Mouse (Mus musculus) kidney, postnatal 4 days (tissue): Measurements from ENCODE around the gene Rph3al.
A peak's percentile ranks its signal among the peaks of the same experiment; 100 is the strongest.

Experiments
- DNase-seq, 2 experiments: peaks; one replicate each; pipeline ENCODE4 v3.0.0; 2021; ENCODE audit warnings: mixed read lengths in 2 of 2

Gene Rph3al

DNA sequence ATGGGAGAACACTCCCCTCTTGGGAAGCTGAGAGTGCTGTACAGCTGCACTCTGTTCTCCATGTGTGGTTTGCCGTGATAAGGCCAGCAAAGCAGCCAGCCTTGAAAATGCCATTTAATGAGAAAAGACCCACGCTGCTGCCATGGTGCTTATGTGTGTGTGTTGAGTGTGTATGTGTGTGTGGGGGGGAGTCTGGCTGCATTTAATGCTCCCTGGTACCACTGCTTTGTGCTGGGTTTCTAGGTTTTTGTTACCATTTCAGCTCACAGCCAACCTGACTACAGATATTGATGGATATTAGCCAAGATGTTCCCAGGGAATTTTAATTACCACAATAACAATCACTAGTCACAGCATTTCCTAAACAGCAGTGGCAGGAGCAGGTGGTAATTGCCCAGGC is 79.3 kb downstream of the Rph3al start:
- no peak for DNase-seq

DNA sequence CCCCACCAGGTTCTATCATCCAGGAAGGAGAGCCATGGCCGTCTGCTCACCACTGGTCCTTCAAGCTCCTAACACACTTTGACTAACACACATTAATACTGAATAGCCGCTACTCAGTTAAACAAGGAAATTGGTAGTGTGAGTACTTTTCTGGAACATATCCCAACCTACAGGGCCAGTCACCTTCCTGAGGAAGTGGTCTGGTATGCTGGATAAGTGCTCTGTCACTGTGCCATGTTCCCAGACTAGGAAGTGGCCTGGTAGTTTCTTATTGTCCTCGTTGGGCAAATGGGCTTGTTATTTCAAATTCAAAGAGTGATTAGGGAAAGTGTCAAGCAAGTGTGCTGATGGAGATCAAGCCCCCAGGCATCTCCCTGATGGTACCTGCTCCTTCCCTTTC is 80.4 kb downstream of the Rph3al start:
- no peak for DNase-seq

DNA sequence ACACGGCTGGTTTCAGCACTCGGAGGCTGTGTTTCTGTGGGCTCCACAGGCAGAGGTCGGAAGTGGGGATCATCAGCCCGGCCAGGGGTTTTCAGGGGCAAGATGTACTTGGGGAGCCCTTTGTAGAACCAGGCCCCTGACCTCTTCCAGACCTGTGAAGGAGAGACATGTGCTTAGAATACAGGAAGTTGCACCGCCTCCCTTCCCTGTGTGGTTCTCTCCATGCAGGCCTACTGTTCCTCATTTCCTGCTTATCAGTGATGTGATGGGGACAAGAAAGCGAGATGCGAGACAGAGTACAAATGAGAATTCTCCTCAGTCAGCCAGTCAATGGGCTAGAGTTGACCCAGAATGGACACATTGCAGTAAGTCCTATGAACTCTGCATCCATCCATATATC is 83.9 kb downstream of the Rph3al start:
- no peak for DNase-seq

DNA sequence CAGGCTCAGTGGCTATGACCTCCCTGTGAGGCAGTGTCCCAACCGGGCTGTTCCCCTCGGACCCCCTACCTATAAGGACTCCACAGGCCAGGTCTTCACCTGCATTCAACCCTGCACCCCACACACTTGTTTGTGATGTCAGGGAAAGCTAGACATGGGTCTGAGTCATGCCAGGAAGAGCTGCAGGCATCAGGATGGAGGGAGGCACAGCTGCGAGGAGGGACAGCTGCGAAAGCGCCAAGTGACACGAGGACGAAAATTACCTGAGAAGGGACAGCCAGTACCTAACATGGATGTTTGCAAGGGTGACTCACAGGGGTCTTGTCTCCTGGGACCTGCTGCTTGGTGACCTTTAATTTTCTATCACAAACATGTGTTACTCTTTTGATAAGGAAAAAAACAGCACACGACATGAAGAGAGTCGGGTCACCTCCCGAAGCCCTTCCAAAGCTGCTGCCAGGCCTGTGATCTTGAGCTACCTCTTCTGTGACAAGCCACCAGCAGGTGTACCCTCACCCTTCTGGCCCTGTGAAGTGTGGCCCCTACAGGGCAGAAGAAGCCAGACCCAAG is 85.1 kb downstream of the Rph3al start:
- DNase-seq = no peak

DNA sequence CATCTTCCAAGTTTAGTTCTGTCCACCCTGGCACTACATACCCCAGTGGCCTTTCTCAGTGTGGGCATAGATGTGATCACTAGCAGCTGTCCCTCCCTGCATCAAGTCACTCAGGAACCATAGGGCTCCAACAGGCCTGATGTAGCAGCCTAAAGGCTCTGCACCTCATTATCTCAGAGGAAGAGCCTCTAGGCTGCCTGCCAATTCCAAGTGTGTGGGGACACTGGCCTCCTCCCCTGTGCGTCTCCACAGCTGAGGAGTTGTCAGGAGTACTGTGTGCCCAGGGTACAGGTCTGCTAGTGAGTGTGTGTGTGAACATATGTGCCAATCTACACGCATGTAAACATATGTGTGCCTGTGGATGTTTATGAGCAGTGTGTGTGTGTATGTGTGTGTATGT is 85.7 kb downstream of the Rph3al start:
- no peak for DNase-seq

DNA sequence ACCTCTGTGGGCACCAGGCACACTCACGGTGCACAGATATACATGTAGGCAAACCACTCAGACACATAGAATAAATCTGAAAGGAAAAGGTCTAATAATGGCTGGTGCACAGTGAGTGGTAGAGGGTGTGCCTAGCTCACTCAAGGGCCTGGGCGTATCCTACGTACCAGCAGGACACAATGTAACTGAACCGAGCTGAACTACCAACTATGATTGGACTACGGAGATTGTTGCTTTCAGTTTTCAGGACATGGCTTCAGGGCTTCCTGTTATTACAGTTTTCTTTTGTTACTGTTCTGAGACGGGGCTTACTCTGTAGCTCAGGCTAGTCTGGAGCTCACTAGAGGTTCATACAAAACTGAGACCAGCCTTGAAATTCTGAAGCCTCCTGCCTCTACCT is 88.7 kb downstream of the Rph3al start:
- no peak for DNase-seq

DNA sequence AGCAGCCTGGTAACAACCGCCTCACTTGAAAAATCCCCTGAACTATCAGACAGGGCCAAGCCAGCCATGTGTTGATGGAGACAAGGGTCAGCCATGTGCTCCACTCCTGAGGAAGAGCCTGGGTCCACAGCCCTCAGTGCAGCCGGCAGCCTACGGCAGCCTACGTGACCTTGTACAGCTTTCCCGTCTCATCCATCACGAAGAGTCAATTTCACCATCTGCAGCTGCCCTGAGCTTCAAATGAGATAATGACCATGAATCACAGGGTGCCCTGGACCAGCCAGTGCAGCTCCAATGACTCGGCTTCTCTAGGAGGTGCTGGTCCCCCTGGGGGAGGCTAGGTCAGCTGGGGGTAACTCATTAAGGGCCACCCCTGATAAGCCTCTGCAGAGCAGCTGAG is 91.6 kb downstream of the Rph3al start:
- DNase-seq = no peak

DNA sequence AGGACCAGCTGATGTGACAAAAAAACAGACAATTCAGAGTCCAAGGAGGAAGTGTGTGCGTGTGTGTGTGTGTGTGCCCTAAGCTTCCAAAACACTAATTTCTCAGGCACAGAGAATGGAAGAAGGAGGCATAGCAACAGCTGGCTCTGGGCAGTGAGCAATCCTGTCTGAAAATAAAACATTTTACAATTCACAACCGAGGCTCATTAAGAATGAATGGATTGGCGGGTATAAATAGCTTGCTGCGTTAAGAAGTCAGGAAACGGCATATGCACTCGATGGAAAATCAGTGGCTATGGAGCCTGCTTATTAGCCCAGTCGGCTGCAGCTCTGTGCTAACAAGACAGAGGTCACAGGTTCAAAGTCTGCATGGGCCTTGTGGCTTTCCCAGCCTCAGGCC is 92.6 kb downstream of the Rph3al start:
- no peak for DNase-seq

DNA sequence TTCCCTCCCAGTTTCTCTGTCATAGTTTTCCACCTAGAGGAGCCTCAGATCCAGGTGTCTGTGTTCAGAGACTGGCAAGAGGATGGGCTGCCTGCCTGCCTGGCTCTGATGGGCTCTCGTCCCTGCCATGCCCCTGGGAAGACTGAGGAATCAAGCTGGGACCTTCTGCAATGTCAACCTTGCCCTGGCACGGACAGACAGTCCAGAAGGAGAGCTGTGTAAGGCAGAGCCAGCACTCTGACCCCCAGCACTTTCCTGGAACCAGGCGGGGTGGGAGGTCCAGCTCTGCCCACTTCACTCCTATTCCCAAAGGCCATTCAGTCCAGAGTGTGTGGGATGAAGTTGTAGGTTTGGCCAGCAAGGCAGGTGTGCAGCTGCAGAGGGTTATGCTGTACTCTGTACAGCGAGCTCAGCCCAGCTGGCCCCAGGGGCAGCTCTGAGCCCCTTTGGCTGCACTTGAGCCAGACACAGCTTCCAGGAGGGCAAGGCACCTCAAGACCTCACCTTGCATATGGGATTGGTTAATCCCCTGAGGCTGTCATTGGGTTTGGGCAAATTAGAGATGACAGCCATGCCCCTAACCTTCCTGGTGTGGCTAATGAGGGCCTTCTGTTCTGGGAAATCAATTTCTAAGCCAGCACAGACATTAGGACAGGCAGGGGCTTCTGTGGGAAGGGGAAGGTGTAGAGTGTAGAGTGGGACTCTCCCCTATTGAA is 95.2 kb downstream of the Rph3al start:
- DNase-seq = no peak

DNA sequence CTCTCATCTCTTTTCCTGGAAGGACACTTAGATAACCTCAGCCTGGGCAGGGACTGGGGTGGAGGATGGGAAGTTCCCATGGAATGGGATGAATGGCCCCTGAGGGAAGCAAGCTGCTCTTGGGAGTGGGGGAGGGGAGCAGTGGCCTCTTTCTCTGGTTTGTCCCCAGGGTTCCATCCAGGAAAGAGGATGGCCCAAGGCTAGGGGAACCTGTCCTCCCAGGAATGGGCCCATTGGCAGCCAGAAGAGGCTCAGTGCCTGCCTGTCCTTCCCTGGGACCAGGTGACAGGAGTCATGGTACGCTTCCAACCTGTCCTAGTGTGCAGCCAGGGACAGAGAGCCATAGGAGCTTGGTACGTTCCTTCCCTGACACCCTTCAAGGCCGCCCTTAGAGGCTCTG is 96.7 kb downstream of the Rph3al start:
- peak; percentile 49 to 50 for DNase-seq

DNA sequence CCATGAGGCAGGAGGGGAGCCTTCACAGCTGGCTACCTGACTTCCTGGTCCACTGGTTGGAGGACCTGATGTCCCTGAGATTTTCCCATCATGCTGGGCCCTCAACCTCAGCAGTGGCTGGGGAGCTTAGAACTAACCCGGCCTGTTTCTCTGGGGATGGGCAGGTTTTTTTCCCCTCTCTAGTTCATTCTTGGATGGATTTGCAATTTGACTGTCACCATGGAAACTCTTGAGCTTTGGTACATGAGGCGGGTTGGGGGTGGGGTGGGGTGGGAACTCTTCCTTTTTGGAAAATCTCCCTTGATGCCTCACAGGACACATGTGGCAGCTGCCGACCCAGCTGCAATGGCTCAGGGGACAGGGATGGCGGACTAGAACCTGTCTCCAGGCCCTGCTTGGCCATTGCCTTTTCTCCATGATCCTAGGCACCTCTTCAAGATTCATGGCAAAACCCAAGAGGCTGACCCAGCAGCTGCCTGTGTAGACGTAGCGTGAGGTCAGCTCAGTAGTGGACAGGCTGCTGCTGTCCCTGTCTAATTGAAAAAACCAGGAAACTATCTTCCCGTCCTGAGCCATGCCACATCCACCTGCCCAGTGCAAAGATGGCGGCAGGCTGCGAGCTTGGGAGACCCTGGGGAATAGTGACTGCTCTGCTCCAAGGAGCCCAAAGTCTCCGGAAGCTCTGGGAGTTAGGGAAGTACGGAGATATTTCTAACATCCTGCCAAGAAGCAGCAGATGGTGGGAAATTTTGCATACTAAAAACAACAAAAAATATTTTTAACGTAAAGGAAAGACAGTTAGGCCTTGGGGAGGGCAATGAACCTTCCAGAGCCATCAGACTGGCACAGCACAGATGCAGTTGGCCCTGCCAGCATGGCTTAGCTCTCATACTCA is 98.4 kb downstream of the Rph3al start:
- no peak for DNase-seq

DNA sequence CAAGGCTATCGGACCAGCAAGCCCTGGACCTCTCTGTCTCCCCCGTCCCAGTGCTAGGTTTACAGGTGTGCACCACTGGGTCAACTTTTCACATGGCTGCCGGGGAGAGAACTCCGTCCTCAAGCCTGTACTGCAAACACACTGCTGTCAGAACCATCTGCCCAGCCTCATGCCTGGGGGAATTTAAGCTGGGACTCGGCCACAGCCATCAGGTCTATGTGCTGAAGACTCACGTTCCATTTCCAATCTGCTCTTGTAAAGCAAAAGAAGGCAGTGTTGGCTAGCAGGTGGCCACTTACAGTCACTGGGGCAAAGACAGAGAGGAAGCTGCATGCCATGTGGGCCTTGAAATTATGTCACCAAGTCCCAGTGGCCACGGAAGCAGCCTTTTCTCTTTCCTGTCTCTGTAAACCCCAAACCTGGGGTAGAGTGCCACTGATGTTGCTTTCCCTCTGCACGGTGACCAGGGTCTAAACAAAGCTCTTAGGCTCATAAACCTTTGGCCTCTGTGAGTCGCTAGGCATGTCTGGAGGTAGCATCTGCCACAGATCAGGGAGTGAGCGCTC is 99.3 kb downstream of the Rph3al start:
- DNase-seq = no peak

DNA sequence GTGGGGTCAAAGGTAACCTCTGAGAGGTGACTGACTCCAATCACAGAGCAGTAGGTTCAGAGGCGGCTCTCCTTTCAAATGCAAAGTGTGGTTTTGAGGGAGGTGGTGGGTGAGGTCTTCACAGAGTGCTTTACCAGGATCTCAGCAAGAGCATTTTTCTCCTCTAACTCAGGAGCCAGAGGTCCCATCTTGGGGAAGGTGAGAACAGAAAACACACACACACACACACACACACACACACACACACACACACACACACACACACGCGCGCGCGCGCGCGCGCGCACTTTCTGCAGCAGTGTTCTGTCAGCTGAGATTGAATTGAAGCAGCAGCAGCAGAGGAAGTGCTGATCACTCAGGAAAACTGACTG is 102.0 kb downstream of the Rph3al start:
- DNase-seq = no peak

DNA sequence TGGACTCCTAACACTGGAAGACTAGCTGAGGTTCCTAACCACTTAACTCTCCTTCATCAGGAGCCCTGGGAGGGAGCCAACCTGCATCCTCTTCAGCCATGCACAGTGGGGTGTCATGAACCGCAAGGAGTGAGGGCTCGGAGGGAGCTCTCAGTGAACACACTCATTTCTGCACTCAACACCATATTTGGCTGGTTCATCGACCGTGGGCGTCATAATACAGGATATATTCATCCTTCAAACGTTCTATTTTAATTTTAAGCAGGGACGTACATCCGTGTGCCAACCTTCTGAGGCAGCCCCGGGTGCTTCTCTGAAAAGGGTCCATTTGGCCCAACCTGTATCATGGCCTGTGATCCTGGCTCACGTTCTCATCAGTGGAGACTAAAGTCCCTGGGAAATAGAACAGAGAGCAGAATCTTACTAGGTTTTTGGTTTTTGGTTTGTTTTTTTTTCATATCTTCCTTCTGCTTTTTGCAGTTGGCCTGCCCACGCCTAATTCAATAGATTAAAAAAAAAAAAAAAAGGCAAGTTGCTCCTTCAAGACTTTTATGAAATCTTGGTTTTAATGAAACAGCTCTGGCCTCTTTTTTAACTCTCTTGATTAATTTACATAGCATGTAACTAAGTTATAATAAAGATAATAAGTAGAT is 102.5 kb downstream of the Rph3al start:
- no peak for DNase-seq

DNA sequence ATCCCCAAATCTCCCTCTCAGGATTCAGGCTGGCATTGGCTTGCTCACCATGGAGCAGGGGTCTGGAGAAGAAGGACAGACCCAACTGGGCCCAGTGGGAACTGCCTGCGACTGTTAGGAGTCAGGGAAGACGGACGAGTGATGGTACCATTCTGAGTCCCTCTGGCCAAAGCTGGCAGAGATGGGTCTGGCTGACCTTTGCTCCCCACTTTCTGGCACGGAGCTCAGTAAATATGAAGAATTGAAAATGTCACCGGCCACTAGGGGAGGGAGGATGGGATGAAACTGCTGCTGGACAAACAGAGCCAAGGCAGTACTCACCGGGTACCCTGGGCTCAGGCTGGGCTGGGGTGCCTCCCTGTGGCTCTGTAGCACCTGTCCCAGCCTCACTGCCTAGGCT is 105.1 kb downstream of the Rph3al start:
- no peak for DNase-seq

DNA sequence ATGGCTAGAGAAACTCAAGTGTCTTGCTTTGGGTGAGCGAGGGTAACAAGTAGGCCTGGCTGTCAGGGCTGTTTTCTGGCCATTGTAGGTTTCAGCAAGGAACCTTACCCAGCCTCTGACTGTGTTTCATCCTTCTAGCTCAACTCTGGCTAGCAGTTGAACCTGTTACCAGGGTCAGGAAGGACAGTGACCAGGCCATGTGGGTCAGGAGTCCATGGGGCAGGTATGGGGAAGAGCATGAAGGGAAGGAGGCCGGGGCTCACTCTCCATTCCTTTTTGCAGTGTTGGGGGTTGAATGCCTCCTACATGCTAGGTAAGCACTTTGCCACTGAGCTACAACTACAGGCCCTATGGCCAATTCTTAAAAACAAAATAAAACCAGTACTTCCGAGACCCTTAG is 107.8 kb downstream of the Rph3al start:
- no peak for DNase-seq

DNA sequence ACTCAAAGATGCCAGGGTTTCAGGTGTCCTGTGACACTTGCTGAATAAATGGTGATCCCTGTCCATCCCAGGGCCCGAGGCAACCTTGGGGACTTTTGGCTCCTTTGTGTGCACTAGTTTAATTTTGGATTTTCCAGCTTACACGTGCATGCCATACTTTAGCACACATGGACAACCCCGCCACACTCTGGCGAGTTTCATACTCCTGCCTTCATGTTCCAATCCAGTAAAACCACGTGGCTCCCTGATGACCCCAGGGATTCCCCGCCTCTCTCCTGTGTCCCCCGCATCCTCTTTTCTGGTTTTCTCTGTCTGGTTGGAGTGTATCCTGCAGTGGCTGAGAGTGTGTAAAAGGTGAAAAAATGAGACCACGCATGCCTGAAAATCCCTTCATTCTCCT is 110.8 kb downstream of the Rph3al start:
- no peak for DNase-seq

DNA sequence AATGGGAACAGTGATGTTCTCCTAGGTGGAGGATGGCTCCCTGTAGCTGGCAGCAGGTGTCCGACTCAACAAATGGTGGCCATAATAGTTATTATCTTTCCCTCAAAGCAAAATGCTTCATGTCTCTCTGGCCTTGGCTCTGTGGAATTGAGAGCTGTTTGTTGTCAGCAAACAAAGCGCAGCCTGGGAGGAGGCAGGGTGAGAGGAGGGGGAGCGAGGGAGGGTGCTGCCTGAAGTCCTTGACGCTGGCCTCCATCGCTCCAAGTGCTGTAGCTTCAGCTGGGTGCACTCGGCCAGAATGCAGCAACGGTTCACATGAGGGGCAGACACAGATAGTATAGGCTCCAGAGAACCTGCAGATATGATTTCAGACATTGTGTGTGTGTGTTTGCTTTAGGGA is 114.7 kb downstream of the Rph3al start:
- peak in 1 of 2 experiments; percentile 17 for DNase-seq

DNA sequence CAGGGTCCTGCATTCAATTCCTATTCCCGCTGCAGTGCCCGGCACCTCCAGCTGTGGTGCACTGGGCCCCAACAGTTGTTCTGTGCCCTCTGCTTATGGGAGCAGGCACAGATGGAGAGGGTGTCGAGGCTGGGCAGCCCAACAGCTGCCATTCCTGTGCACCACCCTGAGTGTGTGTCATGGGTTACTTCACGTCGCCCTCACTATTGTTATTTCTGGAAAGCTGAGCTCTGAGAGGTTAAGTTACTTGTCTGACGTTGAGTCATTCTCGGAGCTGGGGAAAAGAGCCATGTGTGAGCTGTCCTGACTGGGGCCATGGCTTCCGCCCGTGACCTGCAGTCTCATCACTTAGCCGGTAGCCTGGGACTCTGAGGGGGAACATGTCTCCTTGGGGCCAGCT is 125.1 kb downstream of the Rph3al start:
- peak; percentile 27 to 46 for DNase-seq

DNA sequence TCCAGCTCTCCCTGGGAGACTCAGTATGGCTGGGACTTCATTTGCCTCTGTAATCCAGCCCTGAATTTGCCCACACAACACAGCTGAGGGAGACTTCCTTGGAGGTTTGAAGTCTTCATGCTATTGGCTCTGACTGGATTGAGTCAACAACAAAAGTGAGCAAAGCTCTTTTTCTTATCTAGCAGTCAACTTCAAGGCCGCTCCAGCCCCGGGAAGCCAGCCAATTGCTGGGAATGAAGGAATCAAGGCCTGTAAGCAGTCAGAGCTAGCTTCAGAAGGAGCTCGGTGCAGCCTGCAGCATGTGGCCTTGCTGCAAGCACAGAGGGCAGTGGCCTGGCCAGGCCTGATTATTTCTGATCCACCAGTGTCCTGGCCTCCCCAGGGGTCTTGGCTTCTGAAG is 126.3 kb downstream of the Rph3al start:
- peak; percentile 90 to 94 for DNase-seq

DNA sequence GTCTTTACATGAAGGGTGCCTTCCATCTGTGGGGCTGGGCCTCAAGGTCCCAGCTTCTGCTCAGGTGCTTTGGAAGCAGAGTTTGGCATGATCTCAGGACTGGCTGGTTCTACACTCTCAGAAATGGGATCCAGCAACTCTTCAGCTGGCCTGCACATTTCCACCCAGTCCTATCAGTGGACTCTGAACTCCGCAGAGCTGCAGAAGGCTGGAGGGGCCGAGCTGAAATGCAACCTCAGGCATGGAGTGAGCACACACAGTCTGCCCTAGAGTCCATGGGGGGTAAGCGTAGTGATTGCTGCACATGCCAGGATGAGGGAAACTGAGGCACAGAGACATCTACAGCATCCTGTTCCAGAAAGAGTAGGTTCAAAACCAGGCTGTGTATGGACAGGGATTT is 127.7 kb downstream of the Rph3al start:
- DNase-seq = no peak

DNA sequence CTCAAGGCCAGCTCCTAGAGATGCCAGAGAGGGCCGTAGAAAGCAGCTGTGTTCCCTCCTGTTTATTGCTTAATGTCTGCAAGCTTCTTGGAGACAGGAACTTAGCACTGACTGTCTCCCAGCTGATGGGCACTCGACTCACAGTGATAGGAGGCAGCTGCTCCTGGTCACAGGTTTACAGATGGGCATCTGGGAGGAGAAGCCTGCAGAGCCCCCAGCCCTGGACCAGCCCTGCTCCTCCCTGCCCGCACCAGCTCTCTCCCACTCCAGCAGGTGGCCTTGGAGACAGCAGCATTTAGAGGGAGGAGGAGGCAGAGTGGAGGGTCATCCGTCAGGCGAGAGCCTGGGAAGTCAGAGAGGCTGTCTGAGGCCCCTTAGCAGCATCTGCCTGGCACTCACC is 130.7 kb downstream of the Rph3al start:
- DNase-seq = peak; percentile 45 to 57
